Mouse (Mus musculus): ENCODE results near the gene Nbea. TPM values are rescaled to one million over a fixed set of nuclear protein-coding genes. Genes with fewer than 3 reads are reported as not detected.
A peak's percentile ranks its signal among the peaks of the same experiment; 100 is the strongest.

Gene Nbea
- total RNA-seq, 2 experiments from 2014 or later: 17.1 to 21.5 TPM

DNA sequence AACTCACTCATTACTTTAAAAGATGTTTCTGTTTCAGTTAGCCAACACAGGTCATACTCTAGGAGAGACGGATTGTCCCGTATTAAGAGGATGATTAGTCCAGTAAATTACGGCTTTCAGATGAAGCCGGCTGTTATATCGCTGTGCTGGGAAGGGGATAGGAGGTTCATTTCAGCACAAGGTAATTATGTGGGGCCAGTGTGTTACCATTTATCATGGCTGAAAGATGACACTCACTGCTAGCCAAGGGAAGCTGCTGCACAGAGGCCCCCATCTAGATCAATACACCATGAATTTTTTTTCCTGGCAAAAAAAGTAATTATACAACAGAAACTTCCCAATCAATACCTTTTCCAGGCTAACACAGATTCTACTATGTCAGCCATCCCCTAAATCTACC lies 353.3 kb downstream of the Nbea start:
- no peak for DNase-seq (ENCODE audit: low spot score in 2 of 2)

DNA sequence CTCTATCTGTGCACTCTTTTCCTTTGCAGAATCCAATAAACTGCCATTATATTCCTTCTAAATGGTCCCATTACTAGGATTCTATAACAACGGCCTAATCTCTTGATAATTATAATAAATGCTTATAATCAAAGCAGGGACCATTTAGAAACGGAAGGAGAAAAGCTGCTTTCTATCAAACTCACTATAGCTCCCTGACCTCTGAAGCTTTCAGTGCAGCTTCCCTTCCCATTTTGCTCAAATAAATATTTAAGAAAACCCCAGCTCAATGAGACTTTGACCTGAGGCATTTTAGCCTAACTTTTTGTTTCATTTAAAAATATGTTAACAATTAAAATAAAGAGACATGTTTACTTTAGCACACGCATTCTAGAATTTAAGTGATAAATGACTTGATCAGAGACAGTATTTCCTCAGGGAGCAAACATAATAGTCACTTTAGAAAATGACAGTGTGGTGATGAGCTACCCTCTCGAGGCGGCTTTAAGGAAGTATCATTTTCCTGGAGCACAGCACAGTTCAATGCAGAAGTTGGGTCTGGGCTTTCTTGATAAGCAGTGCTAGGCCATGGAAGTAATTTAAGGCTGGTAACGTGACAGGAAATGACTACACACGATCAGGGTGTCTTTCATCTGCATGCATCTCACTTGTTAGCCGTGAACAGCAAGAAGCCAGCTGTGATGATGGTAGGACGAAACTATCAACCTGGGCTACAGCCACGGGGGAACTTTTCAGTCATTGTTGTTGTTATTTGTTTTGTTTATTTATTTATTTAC lies 354.8 kb downstream of the Nbea start:
- no peak for DNase-seq (ENCODE audit: low spot score in 2 of 2)

- no peak for DNase-seq (ENCODE audit: low spot score in 2 of 2)
Observed at GRCm38 (mm10) chr3:55824864-55825263, 358.6 kb downstream of the Nbea start.

GRCm38 (mm10) chr3:55819598-55819997 lies 363.9 kb downstream of the Nbea start:
- no peak for DNase-seq (ENCODE audit: low spot score in 2 of 2)

DNA sequence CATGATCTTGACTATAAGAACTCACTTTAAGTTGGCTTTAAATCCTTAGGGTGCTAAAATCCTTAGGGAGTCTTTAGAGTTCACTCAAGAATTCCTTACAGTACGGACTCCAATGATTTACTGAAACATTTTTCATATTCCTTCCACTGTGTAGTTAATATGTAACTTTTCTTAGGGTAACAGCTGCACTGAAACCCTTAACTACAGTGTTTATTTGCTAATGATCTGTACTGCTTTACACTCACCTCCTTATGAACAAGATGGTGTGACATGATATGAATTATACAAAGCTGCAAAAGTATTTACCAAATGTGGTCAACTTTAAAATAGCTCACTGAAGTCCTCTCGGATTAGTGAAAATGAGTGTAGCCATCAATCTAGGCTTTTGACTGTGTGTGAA lies 365.4 kb downstream of the Nbea start:
- no peak for DNase-seq (ENCODE audit: low spot score in 2 of 2)

DNA sequence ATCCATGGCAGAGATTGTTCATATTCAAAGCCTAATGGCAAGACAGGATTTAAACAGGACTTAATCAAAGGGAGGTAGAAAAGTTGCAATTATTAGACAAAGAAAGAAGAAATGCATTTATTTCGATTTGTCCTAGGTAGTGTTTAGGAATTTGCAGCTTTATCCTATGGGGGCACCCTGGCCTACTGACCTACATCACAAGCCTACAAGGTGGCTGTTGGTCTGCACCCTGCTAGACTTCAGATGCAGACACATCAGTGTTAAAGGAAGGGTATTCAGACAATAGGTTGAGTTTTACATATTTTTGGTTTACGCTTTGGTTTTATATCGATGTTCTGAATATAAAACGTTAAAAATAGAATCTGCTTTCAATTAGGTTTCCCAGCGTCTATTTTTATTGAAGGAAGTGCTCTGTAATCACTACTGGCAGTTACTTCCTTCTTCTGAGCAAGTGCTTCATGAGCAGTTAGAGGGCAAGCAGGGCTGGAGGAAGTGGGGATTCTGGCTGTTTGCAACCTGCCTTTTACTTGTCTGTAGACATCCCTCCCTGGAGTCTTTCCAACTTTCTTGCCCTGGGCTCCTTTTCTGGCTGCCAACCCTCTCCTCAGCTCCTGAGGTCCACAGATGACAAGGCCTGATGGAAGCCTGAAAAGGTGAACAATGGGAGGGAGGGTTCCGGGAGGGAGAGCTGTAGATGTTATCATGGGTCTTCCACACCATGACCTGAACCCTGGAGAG lies 366.7 kb downstream of the Nbea start:
- DNase-seq (ENCODE audit: low spot score in 2 of 2): no peak

DNA sequence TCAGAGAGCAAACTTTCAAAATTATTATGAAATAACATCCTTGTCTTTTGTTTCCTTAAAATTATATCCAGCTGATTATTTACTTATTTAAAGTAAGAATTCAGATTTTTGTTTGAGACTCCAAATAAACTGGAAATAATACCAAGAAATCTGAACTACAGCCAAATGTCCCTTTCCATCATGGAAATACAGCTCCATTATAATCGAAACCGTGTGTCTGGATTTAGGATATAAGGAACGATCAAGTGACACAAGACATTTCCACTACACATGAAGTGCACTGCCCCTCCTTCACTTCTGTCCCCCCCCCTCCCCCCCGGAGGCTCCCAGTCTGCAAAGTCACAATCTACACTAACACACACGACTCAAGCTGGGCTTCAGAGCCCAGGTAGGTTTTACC lies 367.4 kb downstream of the Nbea start:
- DNase-seq (ENCODE audit: low spot score in 2 of 2): no peak

GRCm38 (mm10) chr3:55814993-55815625 lies 368.4 kb downstream of the Nbea start:
- DNase-seq (ENCODE audit: low spot score in 2 of 2): no peak

- no peak for DNase-seq (ENCODE audit: low spot score in 2 of 2)
Observed at GRCm38 (mm10) chr3:55794768-55795167, 388.7 kb downstream of the Nbea start.

DNA sequence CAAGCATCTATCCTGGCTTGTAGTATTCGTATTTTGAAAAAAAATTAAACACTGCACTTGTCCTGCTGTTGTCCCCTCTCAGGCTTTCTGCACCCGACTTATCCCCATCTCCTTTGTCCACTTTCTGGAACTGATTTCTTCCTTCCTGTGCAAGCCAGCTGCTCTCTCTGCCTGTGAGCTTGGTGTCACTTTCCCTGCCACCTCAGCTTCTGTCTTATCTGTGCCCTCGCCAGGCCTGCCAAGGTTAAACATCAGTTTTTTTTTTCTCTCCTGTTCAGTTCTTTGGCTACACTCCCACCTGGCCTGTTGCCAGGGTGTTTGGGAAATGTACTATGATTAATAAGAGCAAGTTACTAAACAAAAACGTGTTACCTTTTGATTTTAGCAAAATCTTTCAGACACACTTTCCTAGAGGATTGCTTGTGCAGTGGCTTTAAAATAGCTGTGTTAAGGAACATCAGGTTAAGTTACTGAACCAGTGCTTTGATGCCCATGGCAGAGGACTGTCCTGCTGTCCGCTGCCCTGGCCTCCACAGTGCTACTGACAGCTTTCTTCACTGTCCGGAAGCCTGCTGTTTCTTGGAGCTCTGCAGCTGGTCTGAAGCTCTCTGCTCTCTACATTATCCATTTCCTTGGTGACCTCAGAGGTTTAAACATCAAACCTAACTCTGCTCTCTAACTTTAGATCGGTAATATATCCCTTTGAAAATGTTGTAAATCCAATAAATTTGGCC lies 389.5 kb downstream of the Nbea start:
- peak in 1 of 2 experiments; percentile 33 for DNase-seq (ENCODE audit: low spot score in 2 of 2)

DNA sequence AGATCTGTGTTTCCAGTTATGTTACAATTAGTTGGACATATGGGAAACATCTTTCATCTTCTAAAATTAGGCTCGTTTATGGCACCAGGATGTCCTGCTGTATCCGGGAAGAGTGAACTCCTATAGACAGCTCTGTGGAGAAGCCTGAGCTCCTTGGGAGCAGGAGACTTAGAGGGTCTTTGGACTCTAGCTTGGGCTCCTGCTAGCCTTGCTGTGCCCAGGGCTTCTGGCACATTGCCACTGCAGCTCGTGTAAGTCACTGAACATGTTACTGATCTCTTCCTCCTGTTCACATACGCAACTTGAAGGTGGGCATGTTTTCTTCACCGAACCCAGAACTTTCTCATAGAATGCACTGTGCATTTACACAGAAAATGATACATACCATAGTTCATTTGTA lies 391.2 kb downstream of the Nbea start:
- no peak for DNase-seq (ENCODE audit: low spot score in 2 of 2)

- no peak for DNase-seq (ENCODE audit: low spot score in 2 of 2)
Observed at GRCm38 (mm10) chr3:55790609-55791008, 392.9 kb downstream of the Nbea start.

GRCm38 (mm10) chr3:55789856-55790255 lies 393.6 kb downstream of the Nbea start:
- no peak for DNase-seq (ENCODE audit: low spot score in 2 of 2)

DNA sequence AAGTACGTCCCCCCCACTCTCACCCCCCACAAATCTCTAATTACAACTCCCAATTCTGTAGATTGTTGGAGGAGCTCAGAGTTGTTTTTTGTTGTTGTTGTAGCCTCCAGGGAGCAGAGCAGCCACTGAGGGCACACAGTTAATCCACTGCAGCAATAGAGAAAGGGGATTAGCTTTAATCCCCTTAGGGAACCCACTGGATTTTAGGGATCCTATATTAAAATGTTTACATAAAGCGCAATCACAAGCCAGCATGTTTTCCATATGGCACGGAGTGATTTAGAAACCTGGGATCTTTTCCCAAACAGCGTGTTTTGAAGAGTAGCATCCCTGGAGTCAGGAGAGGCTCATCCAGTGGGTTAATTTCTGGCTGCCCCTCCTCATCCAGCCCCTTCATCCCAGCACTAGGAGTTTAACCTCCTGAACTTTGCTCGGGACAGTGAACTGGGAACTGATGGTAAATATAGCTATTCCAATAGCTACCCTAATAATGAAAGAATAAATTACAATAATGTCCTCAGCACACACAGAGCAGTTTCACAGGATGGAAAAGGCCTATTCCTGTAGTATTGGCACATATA lies 394.8 kb downstream of the Nbea start:
- DNase-seq (ENCODE audit: low spot score in 2 of 2): no peak

GRCm38 (mm10) chr3:55788214-55788586 lies 395.3 kb downstream of the Nbea start:
- no peak for DNase-seq (ENCODE audit: low spot score in 2 of 2)

- DNase-seq (ENCODE audit: low spot score in 2 of 2): peak; percentile 51 to 68
Observed at GRCm38 (mm10) chr3:55787487-55788213, 395.9 kb downstream of the Nbea start.

- no peak for DNase-seq (ENCODE audit: low spot score in 2 of 2)
Observed at GRCm38 (mm10) chr3:55786835-55787486, 396.5 kb downstream of the Nbea start.

DNA sequence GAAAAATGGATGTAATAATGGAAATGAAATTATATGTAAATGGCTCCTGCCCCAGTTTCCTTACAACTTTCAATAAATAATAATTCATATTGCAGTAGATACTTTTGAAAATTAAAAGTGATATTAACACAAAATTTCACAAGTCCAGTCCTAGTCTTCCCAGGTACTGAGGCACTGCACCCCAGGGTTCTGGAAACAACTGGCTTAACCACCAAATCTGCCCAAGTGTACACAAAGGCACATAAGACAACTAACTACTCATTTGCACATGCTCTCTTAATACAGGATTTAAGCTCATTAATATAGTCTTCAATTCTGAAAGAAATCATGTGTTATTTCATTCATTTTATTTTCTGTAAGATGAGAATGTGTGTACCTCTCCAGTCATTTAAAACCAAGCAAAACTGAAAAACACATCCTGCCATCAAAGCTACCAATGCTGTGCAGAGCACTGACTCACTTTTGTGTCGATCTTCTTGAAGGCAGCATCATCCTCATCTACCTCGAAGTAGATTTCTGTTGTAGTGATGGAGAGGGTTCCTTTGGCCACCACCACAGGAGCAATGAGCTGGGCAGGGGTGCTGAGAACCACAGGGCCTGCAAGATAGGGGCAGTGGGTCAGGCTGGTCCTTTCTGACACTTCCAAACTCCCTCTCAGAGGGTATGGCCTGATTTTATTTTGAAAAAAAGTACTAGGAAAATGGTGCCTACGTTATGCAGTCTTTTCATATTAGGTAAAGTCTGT lies 397.3 kb downstream of the Nbea start:
- no peak for DNase-seq (ENCODE audit: low spot score in 2 of 2)

DNA sequence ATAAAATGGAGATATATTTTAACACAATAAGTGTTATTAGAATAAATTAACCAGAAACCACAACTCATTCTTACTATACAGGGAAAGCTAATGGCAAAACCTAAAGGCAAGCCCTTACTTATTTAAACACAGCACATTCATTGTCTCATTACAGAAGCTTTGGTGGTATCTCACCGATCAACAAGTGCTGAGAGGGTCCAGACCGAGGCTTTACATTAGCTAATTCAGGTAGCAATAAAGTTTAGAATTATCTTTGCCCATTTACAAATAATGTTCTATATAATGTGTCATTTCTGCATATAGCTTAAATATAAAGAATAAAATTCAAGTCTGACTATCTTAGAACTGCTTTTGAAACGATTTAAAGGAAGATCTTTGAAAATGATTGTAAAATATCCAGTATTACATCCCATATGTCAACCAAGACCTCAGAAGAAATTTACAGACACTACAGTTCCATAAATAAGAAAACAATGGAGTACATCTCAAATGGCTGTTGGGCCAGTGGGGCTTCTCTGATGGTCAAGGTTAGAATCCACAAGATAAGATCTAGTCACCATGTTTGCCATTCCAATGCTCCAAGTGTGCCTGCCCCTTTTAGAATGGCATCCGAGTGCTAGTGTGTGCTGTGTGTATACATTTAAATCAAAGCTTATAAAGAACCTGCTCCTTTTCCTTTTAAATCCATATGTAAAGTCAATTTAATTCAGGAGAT lies 398.1 kb downstream of the Nbea start:
- DNase-seq (ENCODE audit: low spot score in 2 of 2): no peak
